Mouse (Mus musculus): ENCODE results near the gene Prr5.

GRCm38 (mm10) chr15:84675317-84675716, 5.9 kb downstream of the Prr5 start:
- TF ChIP-seq CTCF (IDR thresholded peaks at IDR 0.05; ENCODE audit: extremely low read depth, insufficient read length, insufficient replicate concordance, low read depth, low read length), result no peak
- peak; percentile 50; the same call in 1 of the 2 replicates for TF ChIP-seq POLR2A (IDR thresholded peaks at IDR 0.05; ENCODE audit: low read depth, low read length)

Measured in small intestine, adult 2 months (tissue).